Mouse (Mus musculus): ENCODE data around the gene Pcbp1.

GRCm38 (mm10) chr6:86507116-86507515 is 19.0 kb downstream of the Pcbp1 start:
- TF ChIP-seq CTCF (IDR thresholded peaks at IDR 0.05; ENCODE audit: control insufficient read depth, insufficient read depth, insufficient read length) (no peak), CEBPB (IDR thresholded peaks at IDR 0.05; ENCODE audit: low read depth) (no peak), MAX (IDR thresholded peaks at IDR 0.05) (no peak), FOSL1 (IDR thresholded peaks at IDR 0.05; ENCODE audit: insufficient read depth, low read length, poor library complexity, severe bottlenecking) (no peak), MYOD1 (IDR thresholded peaks at IDR 0.05; ENCODE audit: control insufficient read depth, insufficient read length, low read depth) (no peak), MYOG (IDR thresholded peaks at IDR 0.05; ENCODE audit: control insufficient read depth, extremely low read depth, insufficient read length) (no peak)
